Mouse (Mus musculus) brain, embryonic 14.5 days (tissue): Measurements from ENCODE around the gene 1110059E24Rik.
"Not testable (repeated sequence)": the region's sequence is repeated elsewhere in the genome, so short reads cannot be mapped to it uniquely, and the experiment has no call there.

Experiments
- CTCF ChIP-seq: fragments of 200-500 bp; IDR thresholded peaks from 2 replicates; pipeline ENCODE4 v1.5.1; 2012; ENCODE audit warnings: inconsistent platforms, mild to moderate bottlenecking, moderate library complexity, borderline replicate concordance; ENCODE audit not compliant: insufficient read depth, insufficient read length; ENCODE audit errors: extremely low read depth
- POLR2A ChIP-seq: fragments of 200-500 bp; IDR thresholded peaks from 2 replicates; pipeline ENCODE4 v1.6.1; 2012; ENCODE audit warnings: mild to moderate bottlenecking, inconsistent platforms, borderline replicate concordance; ENCODE audit not compliant: poor library complexity, insufficient read depth, insufficient read length, severe bottlenecking; ENCODE audit errors: extremely low read depth

- TF ChIP-seq POLR2A, CTCF: not testable (repeated sequence)
Measured at GRCm38 (mm10) chr19:21628440-21628839, 24.3 kb downstream of the 1110059E24Rik start.
